Mouse (Mus musculus) left cerebral cortex, adult 2 months (tissue): ENCODE results near the gene Crygs. TPM values are rescaled to one million over a fixed set of nuclear protein-coding genes. Genes with fewer than 3 reads are reported as not detected.
A peak's percentile ranks its signal among the peaks of the same experiment; 100 is the strongest.

Source experiments
- DNase-seq, 2 experiments: peaks; one replicate each; pipeline ENCODE4 v3.0.0; 2021 to 2022; ENCODE audit warnings: low spot score in 2 of 2, mixed read lengths in 1 of 2; ENCODE audit errors: extremely low spot score in 1 of 2
- H3K27ac ChIP-seq: fragments of 200-600 bp; 2 replicates; pipeline ENCODE4 v1.8.1; 2022
- H3K4me3 ChIP-seq: fragments of 200-600 bp; 2 replicates; pipeline ENCODE4 v1.8.1; 2022
- CTCF ChIP-seq: fragments of 200-600 bp; IDR thresholded peaks from 2 replicates; pipeline ENCODE4 v1.8.1; 2022; ENCODE audit warnings: antibody characterized with exemption, mild to moderate bottlenecking, moderate library complexity
- intact Hi-C: fragments of 180-260 bp; cut with DNase I; formaldehyde crosslinking; loops from one replicate; pipeline ENCODE4 v1.15.1; 2025
- total RNA-seq, 2 experiments: library from RNA; stranded (reverse); gene quantifications; 2 replicates each; pipeline ENCODE4 v1.2.3; 2021

Gene Crygs
- total RNA-seq, 2 experiments from 2014 or later: not detected

DNA sequence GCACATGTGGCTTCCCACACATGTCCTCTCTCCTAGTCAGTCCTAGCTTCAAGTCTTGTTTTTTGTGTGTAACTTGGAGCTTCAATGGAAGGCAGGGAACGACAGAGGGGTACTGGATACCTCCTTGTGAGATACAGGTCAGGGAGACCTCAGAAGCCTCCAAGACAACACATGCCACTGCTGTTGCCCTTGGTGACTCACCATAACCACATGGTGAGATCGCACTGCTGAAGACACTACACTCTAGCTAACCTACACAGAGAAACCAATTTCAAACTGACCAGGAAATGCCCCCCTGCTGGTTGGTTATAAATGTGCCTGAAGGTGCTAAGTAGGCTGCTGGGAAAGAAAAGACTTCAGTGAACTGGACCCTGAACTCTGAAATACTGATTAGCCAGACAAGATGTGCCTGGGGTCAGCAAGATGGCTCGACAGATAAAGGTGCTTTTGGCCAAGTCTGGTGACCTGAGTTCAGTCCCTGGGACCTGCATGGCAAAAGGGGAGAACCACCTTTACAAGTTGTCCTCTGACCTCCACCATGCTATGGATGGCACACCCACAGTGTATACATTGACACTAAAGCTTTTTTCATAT, 21.7 kb upstream of the Crygs start:
- Histone ChIP-seq H3K4me3 (no peak overlapping the region), H3K27ac (no peak overlapping the region)
- intact Hi-C loops: no loop called here
- no peak for TF ChIP-seq CTCF
- no peak for DNase-seq

- no peak overlapping the region for H3K27ac ChIP-seq
- TF ChIP-seq CTCF: peak; percentile 67
- peak; percentile 40 to 57 for DNase-seq
- intact Hi-C loops: no loop called here
- no peak overlapping the region for H3K4me3 ChIP-seq
Observed at GRCm38 (mm10) chr16:22820731-22821130, 9.4 kb upstream of the Crygs start.

GRCm38 (mm10) chr16:22807468-22808070, 3.8 kb downstream of the Crygs start:
- peak; percentile 64 for TF ChIP-seq CTCF
- peak; percentile 63 to 67 for DNase-seq
- Histone ChIP-seq H3K27ac (no peak overlapping the region), H3K4me3 (peak overlapping the region; percentile 25; the same call in 1 of the 2 replicates)
- intact Hi-C loops: loop anchor here (1.0 to 2.0 kb wide), 2 partner anchors 243 to 505 kb away; no protein-coding TSS in a partner anchor

DNA sequence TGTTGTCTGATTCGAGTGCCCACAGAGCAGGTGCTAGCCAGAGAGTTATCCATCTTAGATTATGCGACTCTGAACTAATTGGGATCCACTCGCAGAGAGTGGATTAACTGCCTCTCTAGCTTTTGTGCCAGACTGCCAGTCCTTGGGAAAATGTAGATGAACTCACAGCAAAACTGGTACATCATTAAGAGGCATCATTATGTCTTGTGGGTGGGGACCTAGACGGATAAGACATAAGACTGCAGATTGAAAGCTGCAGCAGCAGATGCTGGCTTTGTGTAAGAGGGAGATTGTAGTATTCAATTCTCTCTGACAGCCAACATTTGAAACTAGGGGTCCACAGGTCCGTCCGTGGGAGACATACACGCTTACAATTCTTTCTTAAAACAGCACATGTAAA, 8.6 kb downstream of the Crygs start:
- no peak for DNase-seq
- no peak for TF ChIP-seq CTCF
- H3K27ac ChIP-seq: no peak overlapping the region
- H3K4me3 ChIP-seq: no peak overlapping the region
- intact Hi-C loops: no loop called here

DNA sequence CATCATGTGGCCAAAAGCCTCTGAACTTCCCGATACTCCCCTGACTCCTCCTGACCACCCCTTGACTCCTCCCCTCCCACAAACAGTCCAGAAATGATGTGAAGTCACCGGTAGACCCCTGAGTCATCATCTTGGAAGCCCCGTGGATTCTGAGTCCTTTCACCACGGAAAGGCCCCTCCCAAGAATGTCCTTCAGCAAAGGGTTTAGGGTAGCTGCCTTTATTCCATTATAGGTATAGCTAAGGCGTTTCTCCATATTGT, 10.6 kb downstream of the Crygs start:
- no peak for TF ChIP-seq CTCF
- no peak for DNase-seq
- Histone ChIP-seq H3K27ac (no peak overlapping the region), H3K4me3 (no peak overlapping the region)
- intact Hi-C loops: no loop called here

- no peak overlapping the region for H3K27ac ChIP-seq
- H3K4me3 ChIP-seq: no peak overlapping the region
- DNase-seq: no peak
- intact Hi-C loops: no loop called here
- TF ChIP-seq CTCF: no peak
Observed at GRCm38 (mm10) chr16:22800026-22800848, 11.1 kb downstream of the Crygs start.

DNA sequence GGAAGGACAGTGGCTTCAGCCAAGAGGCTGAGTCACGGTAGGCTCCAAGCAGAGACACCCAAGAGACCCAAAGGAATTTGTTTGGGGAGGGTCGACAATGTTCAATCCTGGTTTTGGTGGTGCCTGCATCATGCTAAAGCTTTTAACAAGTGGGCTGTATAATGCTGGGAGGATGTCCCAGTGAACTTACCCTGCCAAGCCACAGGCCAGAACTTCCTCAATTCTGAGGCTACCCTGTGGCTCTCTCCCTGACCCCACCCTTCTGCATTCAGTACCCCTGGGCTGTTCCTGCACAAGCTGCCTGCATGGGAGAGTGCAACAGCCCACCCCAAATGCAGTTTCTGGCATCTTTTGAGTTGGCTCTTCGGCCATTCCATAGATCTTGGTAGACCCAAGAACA, 12.9 kb downstream of the Crygs start:
- intact Hi-C loops: no loop called here
- no peak overlapping the region for H3K27ac ChIP-seq
- no peak for TF ChIP-seq CTCF
- no peak overlapping the region for H3K4me3 ChIP-seq
- no peak for DNase-seq

- DNase-seq: no peak
- H3K27ac ChIP-seq: no peak overlapping the region
- no peak for TF ChIP-seq CTCF
- H3K4me3 ChIP-seq: no peak overlapping the region
- intact Hi-C loops: no loop called here
Observed at GRCm38 (mm10) chr16:22797521-22797920, 13.9 kb downstream of the Crygs start.

GRCm38 (mm10) chr16:22795497-22795896, 15.9 kb downstream of the Crygs start:
- Histone ChIP-seq H3K4me3 (no peak overlapping the region), H3K27ac (no peak overlapping the region)
- TF ChIP-seq CTCF: peak; percentile 60
- DNase-seq: no peak
- intact Hi-C loops: no loop called here

- intact Hi-C loops: loop anchor here (2.0 kb wide), 1 partner anchor 130 kb away; no protein-coding TSS in a partner anchor
- TF ChIP-seq CTCF: no peak
- no peak overlapping the region for H3K27ac ChIP-seq
Observed at GRCm38 (mm10) chr16:22791235-22791634, 20.1 kb downstream of the Crygs start.

GRCm38 (mm10) chr16:22789908-22790367, 21.4 kb downstream of the Crygs start:
- intact Hi-C loops: loop anchor here (1.0 to 2.0 kb wide), 2 partner anchors 102 to 129 kb away; no protein-coding TSS in a partner anchor
- TF ChIP-seq CTCF: no peak
- peak; percentile 74 to 85 for DNase-seq
- Histone ChIP-seq H3K4me3 (no peak overlapping the region), H3K27ac (no peak overlapping the region)

More at GRCm38 (mm10) chr16:22791235-22791634, 20.1 kb downstream of the Crygs start:
- DNase-seq: no peak
- no peak overlapping the region for H3K4me3 ChIP-seq

DNA sequence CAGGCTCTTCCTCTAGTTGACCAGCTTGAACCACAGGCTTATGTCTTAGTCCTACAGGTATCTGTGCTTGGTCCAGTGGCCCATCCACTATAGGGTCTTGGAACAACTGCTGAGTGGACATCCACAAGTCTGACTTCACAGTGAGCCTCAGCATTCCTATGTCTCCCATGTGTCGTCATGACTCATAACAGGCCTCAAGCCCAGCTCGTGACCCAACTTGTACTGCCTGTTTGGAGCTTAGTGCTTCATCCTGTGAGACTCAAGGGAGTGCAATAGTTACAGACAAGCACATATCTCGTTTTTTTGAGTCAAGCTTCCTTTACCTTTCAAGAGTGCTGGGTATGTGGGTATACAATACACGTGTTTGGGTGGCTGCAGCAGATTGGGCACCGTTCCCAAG, 28.7 kb downstream of the Crygs start:
- TF ChIP-seq CTCF: no peak
- no peak for DNase-seq
- Histone ChIP-seq H3K27ac (no peak overlapping the region), H3K4me3 (no peak overlapping the region)
- intact Hi-C loops: no loop called here
